Mouse (Mus musculus): ENCODE data around the gene Il17rd.

DNA sequence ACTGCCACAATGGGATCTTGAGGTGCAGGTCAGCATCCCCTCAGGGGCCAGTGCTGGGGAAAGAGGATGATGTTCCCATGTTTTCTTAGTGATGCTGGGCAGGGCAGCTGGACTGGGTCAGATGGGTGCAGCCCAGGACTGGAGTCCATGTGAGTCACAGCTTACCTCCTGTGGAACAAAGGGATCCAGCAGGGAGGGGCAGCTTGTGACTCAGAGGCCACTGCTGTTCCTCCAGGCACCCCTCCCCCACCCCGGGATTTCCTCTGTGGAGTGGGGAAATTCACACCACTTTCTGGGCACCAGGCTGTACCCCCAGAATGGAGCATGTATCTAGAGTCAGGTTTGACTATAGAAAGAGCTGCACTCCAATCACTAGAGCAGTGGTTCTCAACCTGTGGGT, 92.8 kb downstream of the Il17rd start:
- TF ChIP-seq CTCF (IDR thresholded peaks at IDR 0.05; ENCODE audit: low read depth) (no peak), EP300 (optimal IDR thresholded peaks at IDR 0.05) (no peak)

Data from stomach, postnatal 0 days (tissue).